Mouse (Mus musculus) duodenum, adult 2 months (tissue): Measurements from ENCODE around the gene Camk1d. TPM values are rescaled to one million over a fixed set of nuclear protein-coding genes. Genes with fewer than 3 reads are reported as not detected.

Experiments used
- polyA plus RNA-seq: library from polyadenylated mRNA; depleted of rRNA; stranded (reverse); fragments of >200 nt; gene quantifications from 2 replicates; pipeline ENCODE4 v1.2.3, GENCODE M21; 2012; ENCODE audit warnings: low replicate concordance; rRNA removed

The Camk1d gene
- 5.4 and 18.5 TPM in 2 replicates for polyA plus RNA-seq

GRCm38 (mm10) chr2:5714211-5715053 is at the start of gene Camk1d:
Gene Camk1d (minus strand): TSS chr2:5714515.

Other genes starting within 250 kb of the Camk1d start
- 7.1 and 8.3 TPM in 2 replicates for gene Nudt5, start 130.5 kb upstream of the Camk1d start, polyA plus RNA-seq
- 20.2 and 22.8 TPM in 2 replicates for gene Cdc123, start 130.6 kb upstream of the Camk1d start, polyA plus RNA-seq
- 1.2 and 1.4 TPM in 2 replicates for gene Gm13199, start 148.4 kb upstream of the Camk1d start, polyA plus RNA-seq
- 5.8 and 7.5 TPM in 2 replicates for gene Sec61a2, start 180.9 kb upstream of the Camk1d start, polyA plus RNA-seq
- gene Dhtkd1, start 228.3 kb upstream of the Camk1d start, polyA plus RNA-seq, result 0.14 and 0.53 TPM in 2 replicates
- gene Upf2, start 237.0 kb upstream of the Camk1d start, polyA plus RNA-seq, result 0.42 and 0.44 TPM in 2 replicates